Comparison of ENCODE assay signal across 8 mouse cellular contexts in genomic region chr13:51567078-51567395, GRCm38 (mm10). TPM values are rescaled to one million over a fixed set of nuclear protein-coding genes. Genes with fewer than 3 reads are reported as not detected.
A peak's percentile ranks its signal among the peaks of the same experiment; 100 is the strongest.
DNase-seq lines count a peak whose midpoint lies in the region; ATAC-seq and TF ChIP-seq lines count a peak whose summit lies in the region.

No protein-coding gene starts in this region.

- no peaks in the 10 kb centered on the region for H3K9me3 ChIP-seq in embryonic facial prominence, embryonic 10.5 days
- no peaks in the 10 kb centered on the region for H3K9me3 ChIP-seq in heart, postnatal 0 days (replicated peaks; ENCODE audit: control insufficient read depth, low read length)
- no peaks in the 10 kb centered on the region for H3K9me3 ChIP-seq in midbrain, embryonic 11.5 days (ENCODE audit: control insufficient read depth, low read length)

- H3K4me1 ChIP-seq in embryonic facial prominence, embryonic 10.5 days = peaks cover 48% of the 10 kb centered on the region
- peaks cover 20% of the 10 kb centered on the region; the same call in 1 of the 2 replicates for H3K4me1 ChIP-seq in heart, postnatal 0 days (ENCODE audit: control insufficient read depth, insufficient read depth)
- H3K4me1 ChIP-seq in midbrain, embryonic 11.5 days (ENCODE audit: control insufficient read depth, insufficient read depth, low read length) = peaks cover 33% of the 10 kb centered on the region

- H3K4me3 ChIP-seq in embryonic facial prominence, embryonic 10.5 days = peak overlapping the region; percentile 65
- H3K4me3 ChIP-seq in heart, postnatal 0 days (ENCODE audit: low read depth, low read length) = peak overlapping the region; percentile 48
- H3K4me3 ChIP-seq in midbrain, embryonic 11.5 days (ENCODE audit: low read depth, low read length) = peak overlapping the region; percentile 61

- peak; percentile 28 for DNase-seq in kidney, postnatal 10 days
- no peak for DNase-seq in kidney, adult 8-10 months
- peak; percentile 54 for DNase-seq in embryonic facial prominence, embryonic 10.5 days (ENCODE audit: low spot score)
- no peak for DNase-seq in heart, postnatal 0 days (ENCODE audit: low spot score)
- DNase-seq in midbrain, embryonic 11.5 days (ENCODE audit: low spot score, missing footprints) = no peak
- no peak for DNase-seq in testis, postnatal 10 days (ENCODE audit: low spot score)
- DNase-seq in T-cell, adult 2 months (ENCODE audit: low spot score) = no peak

- H3K27ac ChIP-seq in embryonic facial prominence, embryonic 10.5 days (replicated peaks) = peak overlapping the region; percentile 72
- H3K27ac ChIP-seq in heart, postnatal 0 days (ENCODE audit: low read depth) = no peak overlapping the region
- H3K27ac ChIP-seq in midbrain, embryonic 11.5 days (ENCODE audit: low read depth, low read length) = no peak overlapping the region

- peak overlapping the region; percentile 71 for H3K4me2 ChIP-seq in heart, postnatal 0 days (ENCODE audit: low read depth, low read length)
- peak overlapping the region; percentile 97 for H3K4me2 ChIP-seq in midbrain, embryonic 11.5 days

- ATAC-seq in heart, postnatal 0 days (ENCODE audit: insufficient read depth, low read depth) = 0 out of 2 replicates have a peak, but pooled peaks have one; percentile 24
- ATAC-seq in midbrain, embryonic 11.5 days (ENCODE audit: low FRiP score) = no peak
- ATAC-seq in megakaryocyte-erythroid progenitor cell, adult 5-6 weeks (replicated peaks; ENCODE audit: low FRiP score, low TSS enrichment, poor library complexity, severe bottlenecking) = no peak

- under 1% methylated on average over 42 of the region's 42 CpGs for WGBS in embryonic facial prominence, embryonic 10.5 days
- under 1% methylated on average over 42 of the region's 42 CpGs for WGBS in heart, postnatal 0 days
- under 1% methylated on average over 42 of the region's 42 CpGs for WGBS in midbrain, embryonic 11.5 days

- no peak for TF ChIP-seq EP300 in heart, postnatal 0 days (IDR thresholded peaks at IDR 0.05; ENCODE audit: low read depth)

- peak overlapping the region; percentile 27; the same call in 1 of the 2 replicates for H3K9ac ChIP-seq in heart, postnatal 0 days (replicated peaks; ENCODE audit: low read depth, low read length)
- peak overlapping the region; percentile 74 for H3K9ac ChIP-seq in midbrain, embryonic 11.5 days (ENCODE audit: low read length)

- TF ChIP-seq CTCF in heart, postnatal 0 days (IDR thresholded peaks at IDR 0.05; ENCODE audit: low read depth) = no peak

- H3K36me3 ChIP-seq in embryonic facial prominence, embryonic 10.5 days (replicated peaks) = no peaks in the 10 kb centered on the region
- no peaks in the 10 kb centered on the region for H3K36me3 ChIP-seq in heart, postnatal 0 days (replicated peaks; ENCODE audit: control insufficient read depth, insufficient read depth, low read length)
- H3K36me3 ChIP-seq in midbrain, embryonic 11.5 days (ENCODE audit: control insufficient read depth, insufficient read depth, low read length) = no peaks in the 10 kb centered on the region

- H3K27me3 ChIP-seq in embryonic facial prominence, embryonic 10.5 days (replicated peaks; ENCODE audit: low read depth, poor library complexity, severe bottlenecking) = peaks cover 89% of the 10 kb centered on the region
- H3K27me3 ChIP-seq in heart, postnatal 0 days (ENCODE audit: control insufficient read depth, insufficient read depth, low read length) = peaks cover 55% of the 10 kb centered on the region
- peaks cover 29% of the 10 kb centered on the region for H3K27me3 ChIP-seq in midbrain, embryonic 11.5 days (ENCODE audit: control insufficient read depth, insufficient read depth, low read length)

RNA-seq across cellular contexts. Expression of gene Shc3, which starts 2.2 kb away (rescaled TPM):
- 0.92 and 0.94 TPM in 2 replicates for polyA plus RNA-seq in embryonic facial prominence, embryonic 10.5 days (2016; fragmentation: Nextera tagmentation; extraction: Ambion mirVana)
- 2.1 and 3.0 TPM in 2 replicates for total RNA-seq in heart, postnatal 0 days (2014; rRNA removed; ENCODE audit: low replicate concordance)
- 0.12 and 0.16 TPM in 2 replicates for polyA plus RNA-seq in heart, postnatal 0 days (2015; fragmentation: Nextera tagmentation; extraction: Ambion mirVana)
- polyA plus RNA-seq in midbrain, embryonic 11.5 days (2014; fragmentation: Nextera tagmentation; extraction: Ambion mirVana) = 4.5 and 5.7 TPM in 2 replicates
- total RNA-seq in megakaryocyte-erythroid progenitor cell, adult 5-6 weeks (2014; fragmentation: Nextera tagmentation) = not detected in 2 replicates
- not detected in 2 replicates for total RNA-seq in megakaryocyte-erythroid progenitor cell, adult 5-6 weeks (2017)

Comparison
In these comparisons a context has a peak if more than half of its experiments do, and no peak if none do; other contexts are left out.
1. DNase-seq: peak in kidney, postnatal 10 days (single experiment) and embryonic facial prominence, embryonic 10.5 days (single experiment); none in kidney, adult 8-10 months (0 of 2), heart, postnatal 0 days (single experiment), midbrain, embryonic 11.5 days (single experiment), testis, postnatal 10 days (single experiment) and T-cell, adult 2 months (single experiment).
2. Peak in every context shown above with its lines, with median percentiles within 50 percentile points of each other: H3K4me3 ChIP-seq.